Mouse (Mus musculus) embryo, embryonic 10 days (tissue): ENCODE results near the gene Clba1.
A peak's percentile ranks its signal among the peaks of the same experiment; 100 is the strongest.
"Not testable (repeated sequence)": the region's sequence is repeated elsewhere in the genome, so short reads cannot be mapped to it uniquely, and the experiment has no call there.

Experiments used
- DNase-seq: peaks from one replicate; pipeline ENCODE4 v3.0.0-alpha.2; 2015; ENCODE audit warnings: low spot score

Clba1 gene

GRCm38 (mm10) chr12:112819057-112819662 lies 10.4 kb downstream of the Clba1 start:
- DNase-seq: no peak

GRCm38 (mm10) chr12:112820401-112820999 lies 11.8 kb downstream of the Clba1 start:
- no peak for DNase-seq

- no peak for DNase-seq
Observed at GRCm38 (mm10) chr12:112821216-112821615, 12.5 kb downstream of the Clba1 start.

GRCm38 (mm10) chr12:112821974-112822373 lies 13.2 kb downstream of the Clba1 start:
- no peak for DNase-seq

- DNase-seq: no peak
Observed at GRCm38 (mm10) chr12:112822676-112823075, 13.9 kb downstream of the Clba1 start.

GRCm38 (mm10) chr12:112823221-112823620 lies 14.5 kb downstream of the Clba1 start:
- DNase-seq: no peak

- DNase-seq: no peak
Observed at GRCm38 (mm10) chr12:112825901-112826300, 17.2 kb downstream of the Clba1 start.

- DNase-seq: peak; percentile 81
Observed at GRCm38 (mm10) chr12:112828501-112829243, 19.9 kb downstream of the Clba1 start.

GRCm38 (mm10) chr12:112829244-112829864 lies 20.6 kb downstream of the Clba1 start, which contains the start of gene Cdca4:
Gene Cdca4, minus strand, starts transcription at chr12:112829423.
- DNase-seq: peak; percentile 96

GRCm38 (mm10) chr12:112830141-112830540 lies 21.4 kb downstream of the Clba1 start:
- DNase-seq: no peak

- no peak for DNase-seq
Observed at GRCm38 (mm10) chr12:112830570-112830969, 21.8 kb downstream of the Clba1 start.

- no peak for DNase-seq
Observed at GRCm38 (mm10) chr12:112832411-112832810, 23.7 kb downstream of the Clba1 start.

- no peak for DNase-seq
Observed at GRCm38 (mm10) chr12:112833527-112833926, 24.8 kb downstream of the Clba1 start.

GRCm38 (mm10) chr12:112835046-112835445 lies 26.3 kb downstream of the Clba1 start:
- DNase-seq: no peak

GRCm38 (mm10) chr12:112840209-112841086 lies 31.7 kb downstream of the Clba1 start:
- DNase-seq: no peak

- not testable (repeated sequence) for DNase-seq
Observed at GRCm38 (mm10) chr12:112841338-112841892, 32.7 kb downstream of the Clba1 start.

- not testable (repeated sequence) for DNase-seq
Observed at GRCm38 (mm10) chr12:112842128-112842527, 33.4 kb downstream of the Clba1 start.

- DNase-seq: peak; percentile 89
Observed at GRCm38 (mm10) chr12:112843803-112844202, 35.1 kb downstream of the Clba1 start.

GRCm38 (mm10) chr12:112847880-112848279 lies 39.1 kb downstream of the Clba1 start:
- DNase-seq: no peak

GRCm38 (mm10) chr12:112849235-112850022 lies 40.7 kb downstream of the Clba1 start:
- no peak for DNase-seq
